Mouse (Mus musculus) liver, embryonic 11.5 days (tissue): Measurements from ENCODE around the gene Prpf18. TPM values are rescaled to one million over a fixed set of nuclear protein-coding genes. Genes with fewer than 3 reads are reported as not detected.
"Not testable (repeated sequence)": the region's sequence is repeated elsewhere in the genome, so short reads cannot be mapped to it uniquely, and the experiment has no call there.

Source experiments
- ATAC-seq: fragments of 200-750 bp; cut with Nextera tagmentation; replicated peaks from 2 replicates; pipeline ENCODE4 v1.8.0; 2017; ENCODE audit warnings: moderate number of reproducible peaks, mild to moderate bottlenecking, moderate TSS enrichment, moderate library complexity; ENCODE audit not compliant: low FRiP score
- DNase-seq: peaks from one replicate; pipeline ENCODE4 v3.0.0-alpha.2; 2017; ENCODE audit warnings: low spot score
- H3K27ac ChIP-seq: fragments of 300-500 bp; sonication (generic); 2 replicates; pipeline ENCODE4 v1.5.1; 2014; ENCODE audit warnings: mild to moderate bottlenecking, low read depth, low read length, control low read depth
- H3K27me3 ChIP-seq: fragments of 300-500 bp; sonication (generic); replicated peaks from 2 replicates; pipeline ENCODE4 v1.6.1; 2014; ENCODE audit warnings: low read length, mixed read lengths; ENCODE audit not compliant: control insufficient read depth, insufficient read depth
- H3K36me3 ChIP-seq: fragments of 300-500 bp; sonication (generic); 2 replicates; pipeline ENCODE4 v1.6.1; 2014; ENCODE audit warnings: mild to moderate bottlenecking, low read length, moderate library complexity, mixed read lengths; ENCODE audit not compliant: control insufficient read depth, insufficient read depth
- H3K4me1 ChIP-seq: fragments of 300-500 bp; sonication (generic); replicated peaks from 2 replicates; pipeline ENCODE4 v1.6.1; 2014; ENCODE audit warnings: low read length, mixed read lengths; ENCODE audit not compliant: control insufficient read depth, insufficient read depth
- H3K4me2 ChIP-seq: fragments of 300-500 bp; sonication (generic); 2 replicates; pipeline ENCODE4 v1.6.1; 2014; ENCODE audit warnings: mild to moderate bottlenecking, control low read depth, moderate library complexity
- H3K4me3 ChIP-seq: fragments of 300-500 bp; sonication (generic); 2 replicates; pipeline ENCODE4 v1.5.1; 2014; ENCODE audit warnings: low read depth, low read length, control low read depth
- H3K9ac ChIP-seq: fragments of 300-500 bp; sonication (generic); 2 replicates; pipeline ENCODE4 v1.6.1; 2014; ENCODE audit warnings: low read depth, low read length, control low read depth
- H3K9me3 ChIP-seq: fragments of 300-500 bp; sonication (generic); 2 replicates; pipeline ENCODE4 v1.6.1; 2016; ENCODE audit warnings: low read length, inconsistent platforms, mixed read lengths; ENCODE audit not compliant: control insufficient read depth
- WGBS: fragments of 180-500 bp; shearing (Covaris S2); extraction: QIAGEN DNeasy Blood & Tissue Kit; methylation state at CpG from one replicate; pipeline ENCODE4 v1.1.7; 2014; 5-methylcytosine and 5-hydroxymethylcytosine counted together
- polyA plus RNA-seq: library from polyadenylated mRNA; unstranded; fragments of >200 nt; fragmentation: Nextera tagmentation; extraction: Ambion mirVana; gene quantifications from 2 replicates; pipeline ENCODE4 v1.2.1, GENCODE M21; 2014

The Prpf18 gene
- polyA plus RNA-seq, 1 experiment from 2014 or later: 37.1 TPM

GRCm38 (mm10) chr2:4620640-4621401 lies 31.1 kb downstream of the Prpf18 start:
- WGBS: 78% methylated on average over 12 of the region's 12 CpGs
- Histone ChIP-seq H3K27ac (no peak overlapping the region), H3K9ac (no peak overlapping the region), H3K27me3 (no peaks in the 10 kb centered on the region), H3K9me3 (no peaks in the 10 kb centered on the region), H3K36me3 (peaks cover 4% of the 10 kb centered on the region), H3K4me3 (no peak overlapping the region), H3K4me2 (no peak overlapping the region), H3K4me1 (no peaks in the 10 kb centered on the region)
- no peak for DNase-seq
- no peak for ATAC-seq

GRCm38 (mm10) chr2:4619893-4620593 lies 31.9 kb downstream of the Prpf18 start:
- Histone ChIP-seq H3K9me3 (no peaks in the 10 kb centered on the region), H3K9ac (no peak overlapping the region), H3K36me3 (peaks cover 4% of the 10 kb centered on the region), H3K4me2 (no peak overlapping the region), H3K27me3 (no peaks in the 10 kb centered on the region), H3K27ac (no peak overlapping the region), H3K4me3 (no peak overlapping the region), H3K4me1 (no peaks in the 10 kb centered on the region)
- DNase-seq (no peak), ATAC-seq (no peak)
- WGBS: 65% methylated on average over 6 of the region's 6 CpGs

GRCm38 (mm10) chr2:4619126-4619525 lies 32.8 kb downstream of the Prpf18 start:
- H3K27ac ChIP-seq, H3K4me1 ChIP-seq, ATAC-seq, H3K9me3 ChIP-seq, H3K4me2 ChIP-seq, H3K27me3 ChIP-seq, H3K9ac ChIP-seq, H3K4me3 ChIP-seq, DNase-seq, H3K36me3 ChIP-seq: not testable (repeated sequence)

GRCm38 (mm10) chr2:4616995-4617394 lies 34.9 kb downstream of the Prpf18 start:
- WGBS: 89% methylated on average over 4 of the region's 4 CpGs
- no peak overlapping the region for H3K9ac ChIP-seq
- H3K4me1 ChIP-seq: no peaks in the 10 kb centered on the region
- H3K36me3 ChIP-seq: peaks cover 8% of the 10 kb centered on the region
- H3K4me3 ChIP-seq: no peak overlapping the region
- no peak overlapping the region for H3K4me2 ChIP-seq
- no peaks in the 10 kb centered on the region for H3K27me3 ChIP-seq
- no peak for DNase-seq
- H3K9me3 ChIP-seq: no peaks in the 10 kb centered on the region
- no peak overlapping the region for H3K27ac ChIP-seq
- ATAC-seq: no peak

GRCm38 (mm10) chr2:4615014-4615546 lies 36.8 kb downstream of the Prpf18 start:
- H3K27ac ChIP-seq: no peak overlapping the region
- ATAC-seq (no peak), DNase-seq (no peak)
- H3K4me1 ChIP-seq: no peaks in the 10 kb centered on the region
- no peak overlapping the region for H3K4me3 ChIP-seq
- 84% methylated on average over 2 of the region's 2 CpGs for WGBS
- no peaks in the 10 kb centered on the region for H3K9me3 ChIP-seq
- H3K36me3 ChIP-seq: peaks cover 20% of the 10 kb centered on the region
- H3K9ac ChIP-seq: no peak overlapping the region
- H3K27me3 ChIP-seq: no peaks in the 10 kb centered on the region
- H3K4me2 ChIP-seq: no peak overlapping the region

GRCm38 (mm10) chr2:4614276-4614929 lies 37.5 kb downstream of the Prpf18 start:
- not testable (repeated sequence) for H3K9me3 ChIP-seq, H3K4me3 ChIP-seq, H3K4me2 ChIP-seq, H3K9ac ChIP-seq, H3K27me3 ChIP-seq, DNase-seq, H3K4me1 ChIP-seq, ATAC-seq, H3K27ac ChIP-seq
- 72% methylated on average over 6 of the region's 6 CpGs for WGBS
- peaks cover 20% of the 10 kb centered on the region for H3K36me3 ChIP-seq

- H3K27ac ChIP-seq: no peak overlapping the region
- no peak for ATAC-seq
- 87% methylated on average over 10 of the region's 10 CpGs for WGBS
- no peaks in the 10 kb centered on the region for H3K27me3 ChIP-seq
- no peak overlapping the region for H3K4me3 ChIP-seq
- H3K9ac ChIP-seq: no peak overlapping the region
- peaks cover 36% of the 10 kb centered on the region for H3K36me3 ChIP-seq
- H3K4me1 ChIP-seq: no peaks in the 10 kb centered on the region
- no peaks in the 10 kb centered on the region for H3K9me3 ChIP-seq
- no peak overlapping the region for H3K4me2 ChIP-seq
- DNase-seq: no peak
Observed at GRCm38 (mm10) chr2:4611704-4612103, 40.2 kb downstream of the Prpf18 start.

GRCm38 (mm10) chr2:4611295-4611694 lies 40.6 kb downstream of the Prpf18 start:
- Histone ChIP-seq H3K9ac (no peak overlapping the region), H3K4me3 (no peak overlapping the region), H3K9me3 (no peaks in the 10 kb centered on the region), H3K27ac (no peak overlapping the region), H3K36me3 (peaks cover 38% of the 10 kb centered on the region), H3K27me3 (no peaks in the 10 kb centered on the region), H3K4me2 (no peak overlapping the region), H3K4me1 (no peaks in the 10 kb centered on the region)
- WGBS: 78% methylated on average over 6 of the region's 6 CpGs
- no peak for ATAC-seq
- no peak for DNase-seq
